Mouse (Mus musculus) limb, embryonic 14.5 days (tissue): ENCODE measurements at regions not wholly inside any gene's neighbourhood (a gene's known extent, or its start where the extent isn't known, plus 50 kb on each side); places are given as distances from the start of the nearest gene placed in this dataset.
A peak's percentile ranks its signal among the peaks of the same experiment; 100 is the strongest.

Experiments
- ATAC-seq: fragments of 200-750 bp; cut with Nextera tagmentation; 2 replicates; pipeline ENCODE4 v1.8.0; 2017; ENCODE audit warnings: low read depth, moderate number of reproducible peaks, moderate TSS enrichment; ENCODE audit not compliant: low FRiP score
- DNase-seq: peaks from one replicate; pipeline ENCODE4 v3.0.0-alpha.2; 2015; ENCODE audit warnings: low spot score
- H3K27ac ChIP-seq: fragments of 300-500 bp; sonication (generic); replicated peaks from 2 replicates; pipeline ENCODE4 v1.5.1; 2014; ENCODE audit warnings: low read depth, mild to moderate bottlenecking, low read length, moderate library complexity, mixed read lengths
- H3K27me3 ChIP-seq: fragments of 300-500 bp; sonication (generic); 2 replicates; pipeline ENCODE4 v1.6.1; 2014; ENCODE audit warnings: low read length, mixed read lengths; ENCODE audit not compliant: control insufficient read depth, insufficient read depth
- H3K36me3 ChIP-seq: fragments of 300-500 bp; sonication (generic); 2 replicates; pipeline ENCODE4 v1.6.1; 2014; ENCODE audit warnings: mild to moderate bottlenecking, low read length, moderate library complexity, mixed read lengths; ENCODE audit not compliant: control insufficient read depth, insufficient read depth
- H3K4me1 ChIP-seq: fragments of 300-500 bp; sonication (generic); 2 replicates; pipeline ENCODE4 v1.6.1; 2014; ENCODE audit warnings: antibody characterized with exemption, low read length, mixed read lengths; ENCODE audit not compliant: control insufficient read depth, insufficient read depth
- H3K4me2 ChIP-seq: fragments of 300-500 bp; sonication (generic); replicated peaks from 2 replicates; pipeline ENCODE4 v1.6.1; 2014; ENCODE audit warnings: low read depth, mild to moderate bottlenecking, low read length, moderate library complexity; ENCODE audit not compliant: severe bottlenecking
- H3K4me3 ChIP-seq: fragments of 300-500 bp; sonication (generic); replicated peaks from 2 replicates; pipeline ENCODE4 v1.5.1; 2014; ENCODE audit warnings: low read length
- H3K9ac ChIP-seq: fragments of 300-500 bp; sonication (generic); 2 replicates; pipeline ENCODE4 v1.6.1; 2014; ENCODE audit warnings: mild to moderate bottlenecking, low read depth, low read length, moderate library complexity; ENCODE audit not compliant: severe bottlenecking
- H3K9me3 ChIP-seq: fragments of 300-500 bp; sonication (generic); 2 replicates; pipeline ENCODE4 v1.6.1; 2016; ENCODE audit warnings: low read length; ENCODE audit not compliant: control insufficient read depth
- POLR2A ChIP-seq: fragments of 200-500 bp; IDR thresholded peaks from 2 replicates; pipeline ENCODE4 v1.8.0; 2012; ENCODE audit warnings: inconsistent platforms, mild to moderate bottlenecking, moderate library complexity, borderline replicate concordance; ENCODE audit not compliant: insufficient read depth, insufficient read length; ENCODE audit errors: extremely low read depth
- WGBS: fragments of 180-500 bp; shearing (Covaris S2); extraction: QIAGEN DNeasy Blood & Tissue Kit; methylation state at CpG from one replicate; pipeline ENCODE4 v1.1.7; 2014; 5-methylcytosine and 5-hydroxymethylcytosine counted together

DNA sequence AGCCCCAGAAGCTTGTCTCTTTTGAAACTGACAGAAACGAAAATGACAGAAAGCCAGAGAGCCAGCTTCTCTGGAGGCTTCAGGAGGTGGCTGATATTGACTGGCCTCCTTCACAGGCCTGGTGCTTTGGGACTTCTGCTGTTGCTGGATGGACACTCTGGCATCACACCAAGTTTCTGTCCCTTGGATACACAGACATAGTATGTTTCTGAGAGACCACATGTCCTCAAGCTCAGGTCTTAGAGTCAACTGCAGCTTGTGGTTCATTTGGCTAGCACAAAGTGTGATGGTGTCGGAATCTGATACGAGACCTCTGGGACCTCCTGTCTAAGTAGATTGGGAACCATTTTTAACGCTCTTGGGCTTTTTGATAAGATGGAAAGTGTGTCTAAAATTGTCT lies 502.0 kb downstream of the Sqor start:
- Histone ChIP-seq H3K4me2 (no peak overlapping the region), H3K9me3 (no peaks in the 10 kb centered on the region), H3K4me3 (no peak overlapping the region), H3K36me3 (no peaks in the 10 kb centered on the region), H3K4me1 (no peaks in the 10 kb centered on the region), H3K27ac (no peak overlapping the region), H3K27me3 (no peaks in the 10 kb centered on the region), H3K9ac (no peak overlapping the region)
- no peak for TF ChIP-seq POLR2A
- 83% methylated on average over 4 of the region's 4 CpGs for WGBS
- no peak for ATAC-seq
- DNase-seq = no peak

DNA sequence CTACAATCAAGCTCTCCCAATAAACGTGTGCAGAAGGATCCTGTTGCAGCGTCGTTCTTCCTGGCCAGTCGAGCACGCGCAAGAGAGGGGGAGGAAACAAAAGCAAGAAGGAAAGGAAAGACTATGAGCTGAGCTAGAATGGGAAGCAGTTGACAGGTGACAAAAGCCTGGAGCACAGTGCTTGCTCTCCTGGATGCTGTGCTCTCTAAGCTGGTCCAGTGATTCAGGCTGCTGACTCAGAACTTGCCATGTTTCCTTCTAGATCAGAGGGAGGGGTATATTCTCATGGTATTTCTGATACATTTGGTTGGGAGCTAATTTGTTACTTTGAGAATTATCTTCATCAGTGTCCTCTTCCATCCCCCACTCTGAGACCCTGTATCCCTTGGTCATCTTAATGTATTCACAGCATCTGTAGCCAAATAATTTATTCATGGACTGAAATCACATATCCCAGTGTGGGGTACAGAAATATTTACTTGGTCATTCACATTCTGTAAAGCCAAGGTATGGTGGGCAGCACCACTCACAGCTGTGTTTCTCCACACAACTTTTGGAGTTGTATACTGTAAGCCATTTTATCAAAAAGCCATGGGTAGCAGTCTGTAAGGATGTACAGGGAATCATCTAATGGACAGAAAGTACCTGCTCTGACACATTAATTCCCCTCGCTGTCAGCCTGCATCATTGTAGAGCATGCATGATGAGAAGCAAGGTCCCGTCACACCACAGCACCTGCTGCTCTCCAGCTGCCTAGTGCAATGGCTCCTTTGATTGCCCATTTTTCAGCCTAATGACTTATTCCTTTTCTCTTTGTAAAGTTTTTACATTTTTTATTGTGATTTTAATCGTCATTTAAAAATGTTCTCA lies 510.1 kb downstream of the Sqor start:
- Histone ChIP-seq H3K4me2 (no peak overlapping the region), H3K4me3 (no peak overlapping the region), H3K27ac (no peak overlapping the region), H3K9me3 (no peaks in the 10 kb centered on the region), H3K9ac (no peak overlapping the region), H3K4me1 (no peaks in the 10 kb centered on the region), H3K27me3 (no peaks in the 10 kb centered on the region), H3K36me3 (no peaks in the 10 kb centered on the region)
- DNase-seq = no peak
- WGBS = 84% methylated on average over 9 of the region's 9 CpGs
- TF ChIP-seq POLR2A = no peak
- no peak for ATAC-seq

DNA sequence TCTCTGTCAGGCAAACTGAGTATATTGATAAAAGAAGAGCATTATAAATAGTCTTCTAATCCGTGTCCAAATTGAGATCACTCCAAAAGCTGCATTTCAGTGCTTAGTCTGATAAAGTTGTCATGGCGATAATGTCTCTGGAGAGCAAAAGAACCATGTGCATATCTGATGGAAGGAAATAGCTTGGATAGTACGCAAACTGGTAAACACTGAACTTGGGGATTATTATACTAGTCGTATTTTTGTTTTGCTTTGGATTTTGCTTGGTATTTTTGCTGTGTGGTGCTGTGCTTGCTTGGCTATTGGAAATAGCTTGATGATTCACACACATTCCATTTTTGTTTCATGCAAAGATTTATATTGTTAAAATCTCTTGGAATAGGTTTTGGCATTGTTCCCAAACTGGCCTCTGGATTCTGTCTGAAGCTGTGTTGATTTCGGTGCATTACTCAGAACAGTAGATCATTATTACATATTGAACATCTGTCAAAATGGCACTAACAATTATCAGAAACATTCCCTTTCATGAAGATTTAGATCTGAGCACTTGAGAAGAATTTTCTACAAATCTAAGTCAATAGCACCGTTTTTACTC lies 510.8 kb downstream of the Sqor start:
- no peak for ATAC-seq
- Histone ChIP-seq H3K27me3 (no peaks in the 10 kb centered on the region), H3K9ac (no peak overlapping the region), H3K4me2 (no peak overlapping the region), H3K4me3 (no peak overlapping the region), H3K36me3 (no peaks in the 10 kb centered on the region), H3K4me1 (no peaks in the 10 kb centered on the region), H3K9me3 (no peaks in the 10 kb centered on the region), H3K27ac (no peak overlapping the region)
- WGBS = 77% methylated on average over 6 of the region's 6 CpGs
- no peak for TF ChIP-seq POLR2A
- DNase-seq = no peak

DNA sequence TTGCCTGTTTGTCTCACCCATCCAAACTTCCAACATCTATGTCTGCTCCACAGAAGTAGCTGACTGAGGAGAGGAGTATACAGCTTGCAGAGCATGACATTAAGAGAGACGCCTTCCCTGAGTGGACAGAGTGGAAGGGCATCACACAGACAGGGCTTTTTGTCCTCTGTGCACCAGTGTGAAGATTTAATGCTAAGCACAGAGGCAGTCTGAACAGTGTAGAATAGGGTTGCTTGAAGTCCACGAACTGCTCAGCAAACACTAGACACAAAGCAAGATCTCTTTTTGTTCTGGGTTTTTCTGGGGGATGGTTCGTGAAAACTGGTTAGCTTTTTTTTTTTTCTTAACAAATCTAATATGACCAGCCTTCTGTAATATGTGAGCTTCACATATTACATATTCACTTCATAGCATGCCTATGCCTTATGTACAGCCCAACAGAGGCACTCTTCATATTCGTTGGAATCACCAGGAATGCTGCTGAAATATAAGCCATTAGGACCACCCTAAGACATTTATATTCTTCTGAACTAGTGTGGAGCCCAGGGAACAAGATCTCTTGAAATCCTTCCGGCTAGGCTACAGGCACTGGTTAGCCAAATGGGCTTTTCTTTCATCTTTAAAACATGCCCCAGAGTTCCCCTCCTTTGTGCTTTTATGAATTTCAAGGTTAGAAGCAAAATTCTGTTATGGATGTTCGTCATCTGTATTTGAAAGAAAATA lies 546.7 kb downstream of the Sqor start:
- Histone ChIP-seq H3K4me2 (no peak overlapping the region), H3K9ac (no peak overlapping the region), H3K4me3 (no peak overlapping the region), H3K27me3 (no peaks in the 10 kb centered on the region), H3K36me3 (no peaks in the 10 kb centered on the region), H3K27ac (no peak overlapping the region), H3K4me1 (no peaks in the 10 kb centered on the region), H3K9me3 (no peaks in the 10 kb centered on the region)
- 71% methylated on average over 6 of the region's 6 CpGs for WGBS
- ATAC-seq (no peak), DNase-seq (no peak)
- TF ChIP-seq POLR2A = no peak

DNA sequence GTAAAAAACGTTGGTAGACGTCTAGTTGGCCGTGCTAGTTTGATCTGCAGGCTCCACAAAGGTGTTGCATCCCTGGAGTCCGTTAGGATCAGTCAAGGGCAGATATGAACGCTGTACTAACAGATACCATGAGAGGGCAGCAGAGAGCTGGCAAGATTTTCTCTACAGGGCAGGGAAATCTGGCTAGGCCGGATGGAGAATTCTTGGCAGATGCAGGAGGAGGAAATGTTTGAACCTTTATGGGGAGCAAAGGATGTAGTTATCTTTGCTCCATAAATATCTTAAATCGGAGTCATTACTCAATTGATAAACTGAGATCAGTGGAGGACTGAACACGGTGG lies 547.2 kb downstream of the Sqor start:
- Histone ChIP-seq H3K4me1 (no peaks in the 10 kb centered on the region), H3K4me3 (no peak overlapping the region), H3K36me3 (no peaks in the 10 kb centered on the region), H3K9me3 (no peaks in the 10 kb centered on the region), H3K27ac (no peak overlapping the region), H3K9ac (no peak overlapping the region), H3K27me3 (no peaks in the 10 kb centered on the region), H3K4me2 (no peak overlapping the region)
- ATAC-seq = peak; percentile 37; the same call in 1 of the 2 replicates
- DNase-seq = peak; percentile 75
- TF ChIP-seq POLR2A = no peak
- WGBS = 15% methylated on average over 8 of the region's 8 CpGs
